Mouse (Mus musculus): ENCODE data around the gene Samd10. TPM values are rescaled to one million over a fixed set of nuclear protein-coding genes. Genes with fewer than 3 reads are reported as not detected.

The Samd10 gene
- polyA plus RNA-seq, 1 experiment from 2014 or later: 12.4 TPM

- no peak for ATAC-seq (ENCODE audit: insufficient number of reproducible peaks, low FRiP score)
- peak overlapping the region; percentile 94 for H3K9ac ChIP-seq
- H3K27ac ChIP-seq (ENCODE audit: poor library complexity, severe bottlenecking): peak overlapping the region; percentile 81
Observed at GRCm38 (mm10) chr2:181601751-181602145, 2.7 kb upstream of the Samd10 start.

GRCm38 (mm10) chr2:181600828-181601750 lies 2.1 kb upstream of the Samd10 start:
- Histone ChIP-seq H3K9ac (peak overlapping the region; percentile 94), H3K4me2 (peak overlapping the region; percentile 80), H3K4me3 (peak overlapping the region; percentile 94), H3K36me3 (peaks cover 7% of the 10 kb centered on the region; the same call in 1 of the 2 replicates), H3K27me3 (replicated peaks) (no peaks in the 10 kb centered on the region), H3K4me1 (replicated peaks) (peaks cover 14% of the 10 kb centered on the region), H3K9me3 (replicated peaks) (no peaks in the 10 kb centered on the region), H3K27ac (ENCODE audit: poor library complexity, severe bottlenecking) (peak overlapping the region; percentile 81)
- WGBS: 2% methylated on average over 57 of the region's 57 CpGs
- ATAC-seq (ENCODE audit: insufficient number of reproducible peaks, low FRiP score): peak; percentile 95

More at GRCm38 (mm10) chr2:181601751-181602145, 2.7 kb upstream of the Samd10 start:
- Histone ChIP-seq H3K4me2 (peak overlapping the region; percentile 80), H3K9me3 (replicated peaks) (no peaks in the 10 kb centered on the region), H3K4me1 (replicated peaks) (peaks cover 14% of the 10 kb centered on the region), H3K4me3 (peak overlapping the region; percentile 94), H3K36me3 (peaks cover 4% of the 10 kb centered on the region; the same call in 1 of the 2 replicates), H3K27me3 (replicated peaks) (no peaks in the 10 kb centered on the region)
- 26% methylated on average over 10 of the region's 10 CpGs for WGBS

GRCm38 (mm10) chr2:181600226-181600758 lies 1.3 kb upstream of the Samd10 start:
- ATAC-seq (ENCODE audit: insufficient number of reproducible peaks, low FRiP score): no peak
- WGBS: 66% methylated on average over 6 of the region's 6 CpGs

GRCm38 (mm10) chr2:181597378-181598061 lies 1.5 kb downstream of the Samd10 start:
- H3K36me3 ChIP-seq: 0 out of 2 replicates have a peak, but pooled peaks cover 3% of the 10 kb centered on the region
- H3K4me3 ChIP-seq: no peak overlapping the region
- H3K27ac ChIP-seq (ENCODE audit: poor library complexity, severe bottlenecking): no peak overlapping the region
- no peaks in the 10 kb centered on the region for H3K27me3 ChIP-seq (replicated peaks)
- no peak overlapping the region for H3K4me2 ChIP-seq
- H3K9ac ChIP-seq: no peak overlapping the region
- H3K4me1 ChIP-seq (replicated peaks): peaks cover 20% of the 10 kb centered on the region
- no peaks in the 10 kb centered on the region for H3K9me3 ChIP-seq (replicated peaks)
- WGBS: 63% methylated on average over 7 of the region's 7 CpGs
- ATAC-seq (ENCODE audit: insufficient number of reproducible peaks, low FRiP score): no peak

More at GRCm38 (mm10) chr2:181600226-181600758, 1.3 kb upstream of the Samd10 start:
- Histone ChIP-seq H3K4me2 (peak overlapping the region; percentile 80), H3K4me3 (peak overlapping the region; percentile 94), H3K27me3 (replicated peaks) (no peaks in the 10 kb centered on the region), H3K36me3 (0 out of 2 replicates have a peak, but pooled peaks cover 3% of the 10 kb centered on the region), H3K9ac (no peak overlapping the region; the same call in 1 of the 2 replicates), H3K27ac (ENCODE audit: poor library complexity, severe bottlenecking) (no peak overlapping the region), H3K4me1 (replicated peaks) (peaks cover 14% of the 10 kb centered on the region), H3K9me3 (replicated peaks) (no peaks in the 10 kb centered on the region)

- Histone ChIP-seq H3K9ac (no peak overlapping the region), H3K27ac (ENCODE audit: poor library complexity, severe bottlenecking) (no peak overlapping the region), H3K9me3 (replicated peaks) (no peaks in the 10 kb centered on the region), H3K36me3 (0 out of 2 replicates have a peak, but pooled peaks cover 3% of the 10 kb centered on the region), H3K27me3 (replicated peaks) (no peaks in the 10 kb centered on the region), H3K4me3 (no peak overlapping the region), H3K4me2 (no peak overlapping the region), H3K4me1 (replicated peaks) (peaks cover 18% of the 10 kb centered on the region)
- ATAC-seq (ENCODE audit: insufficient number of reproducible peaks, low FRiP score): no peak
- WGBS: 41% methylated on average over 6 of the region's 6 CpGs
Observed at GRCm38 (mm10) chr2:181596221-181596960, 2.6 kb downstream of the Samd10 start.

- no peak for ATAC-seq (ENCODE audit: insufficient number of reproducible peaks, low FRiP score)
- no peaks in the 10 kb centered on the region for H3K9me3 ChIP-seq (replicated peaks)
- no peak overlapping the region for H3K4me2 ChIP-seq
- H3K4me1 ChIP-seq (replicated peaks): peaks cover 16% of the 10 kb centered on the region
- H3K9ac ChIP-seq: no peak overlapping the region
- H3K27ac ChIP-seq (ENCODE audit: poor library complexity, severe bottlenecking): no peak overlapping the region
- peaks cover 9% of the 10 kb centered on the region for H3K36me3 ChIP-seq
- H3K27me3 ChIP-seq (replicated peaks): no peaks in the 10 kb centered on the region
- no peak overlapping the region for H3K4me3 ChIP-seq
- WGBS: 76% methylated on average over 4 of the region's 4 CpGs
Observed at GRCm38 (mm10) chr2:181594946-181595696, 3.9 kb downstream of the Samd10 start.

- peaks cover 16% of the 10 kb centered on the region for H3K4me1 ChIP-seq (replicated peaks)
- no peaks in the 10 kb centered on the region for H3K27me3 ChIP-seq (replicated peaks)
- H3K9ac ChIP-seq: no peak overlapping the region
- H3K27ac ChIP-seq (ENCODE audit: poor library complexity, severe bottlenecking): no peak overlapping the region
- H3K4me3 ChIP-seq: no peak overlapping the region
- no peak for ATAC-seq (ENCODE audit: insufficient number of reproducible peaks, low FRiP score)
- H3K36me3 ChIP-seq: peaks cover 21% of the 10 kb centered on the region
- H3K9me3 ChIP-seq (replicated peaks): no peaks in the 10 kb centered on the region
- H3K4me2 ChIP-seq: no peak overlapping the region
Observed at GRCm38 (mm10) chr2:181593937-181594336, 5.1 kb downstream of the Samd10 start.

GRCm38 (mm10) chr2:181593042-181593421 lies 6.0 kb downstream of the Samd10 start:
- Histone ChIP-seq H3K27me3 (replicated peaks) (no peaks in the 10 kb centered on the region), H3K4me2 (peak overlapping the region; percentile 84), H3K27ac (ENCODE audit: poor library complexity, severe bottlenecking) (peak overlapping the region; percentile 73; the same call in 1 of the 2 replicates), H3K9ac (peak overlapping the region; percentile 93), H3K4me3 (peak overlapping the region; percentile 83), H3K9me3 (replicated peaks) (no peaks in the 10 kb centered on the region), H3K4me1 (replicated peaks) (peaks cover 16% of the 10 kb centered on the region), H3K36me3 (peaks cover 30% of the 10 kb centered on the region)
- WGBS: 2% methylated on average over 6 of the region's 6 CpGs
- peak; percentile 1; the same call in 1 of the 2 replicates for ATAC-seq (ENCODE audit: insufficient number of reproducible peaks, low FRiP score)

- under 1% methylated on average over 75 of the region's 97 CpGs for WGBS
Observed at GRCm38 (mm10) chr2:181592231-181593041, 6.6 kb downstream of the Samd10 start, which contains the start of gene Zfp512b. TSS of gene Zfp512b (minus strand) at chr2:181592803.

More at GRCm38 (mm10) chr2:181592231-181593041, 6.6 kb downstream of the Samd10 start, which contains the start of gene Zfp512b:
- Histone ChIP-seq H3K4me3 (peak within 1 kb of the TSS; percentile 83), H3K9ac (peak within 1 kb of the TSS; percentile 93), H3K4me1 (replicated peaks) (peaks cover 16% of the 10 kb centered on the region), H3K36me3 (peaks cover 35% of the 10 kb centered on the region), H3K27me3 (replicated peaks) (no peaks in the 10 kb centered on the region), H3K9me3 (replicated peaks) (no peaks in the 10 kb centered on the region), H3K27ac (ENCODE audit: poor library complexity, severe bottlenecking) (peak within 1 kb of the TSS; percentile 73; the same call in 1 of the 2 replicates), H3K4me2 (peak within 1 kb of the TSS; percentile 84)
- peak; percentile 76 for ATAC-seq (ENCODE audit: insufficient number of reproducible peaks, low FRiP score)

Data from heart, embryonic 12.5 days (tissue).